Mouse (Mus musculus) forebrain, embryonic 14.5 days (tissue): Measurements from ENCODE around the gene Cacng3. TPM values are rescaled to one million over a fixed set of nuclear protein-coding genes. Genes with fewer than 3 reads are reported as not detected.

Experiments used
- ATAC-seq: fragments of 200-750 bp; cut with Nextera tagmentation; 2 replicates; pipeline ENCODE4 v1.8.0; 2017; ENCODE audit warnings: mild to moderate bottlenecking, moderate library complexity
- DNase-seq: peaks from one replicate; pipeline ENCODE4 v3.0.0-alpha.2; 2015; ENCODE audit warnings: low spot score
- H3K27ac ChIP-seq: fragments of 300-500 bp; sonication (generic); 2 replicates; pipeline ENCODE4 v1.5.1; 2014; ENCODE audit warnings: low read depth, mild to moderate bottlenecking, control low read depth, low read length, moderate library complexity
- H3K27me3 ChIP-seq: fragments of 300-500 bp; sonication (generic); replicated peaks from 2 replicates; pipeline ENCODE4 v1.6.1; 2014; ENCODE audit warnings: low read length, control low read depth, mixed read lengths; ENCODE audit not compliant: control insufficient read depth, insufficient read depth
- H3K36me3 ChIP-seq: fragments of 300-500 bp; sonication (generic); 2 replicates; pipeline ENCODE4 v1.6.1; 2014; ENCODE audit warnings: low read length, control low read depth; ENCODE audit not compliant: control insufficient read depth, insufficient read depth
- H3K4me1 ChIP-seq: fragments of 300-500 bp; sonication (generic); 2 replicates; pipeline ENCODE4 v1.6.1; 2014; ENCODE audit warnings: antibody characterized with exemption, low read length, control low read depth; ENCODE audit not compliant: control insufficient read depth, insufficient read depth
- H3K4me2 ChIP-seq: fragments of 300-500 bp; sonication (generic); 2 replicates; pipeline ENCODE4 v1.6.1; 2014; ENCODE audit warnings: mild to moderate bottlenecking, control low read depth, low read length
- H3K4me3 ChIP-seq: fragments of 300-500 bp; sonication (generic); 2 replicates; pipeline ENCODE4 v1.5.1; 2014; ENCODE audit warnings: low read depth, low read length, control low read depth
- H3K9ac ChIP-seq: fragments of 300-500 bp; sonication (generic); 2 replicates; pipeline ENCODE4 v1.6.1; 2014; ENCODE audit warnings: mild to moderate bottlenecking, low read length, control low read depth, moderate library complexity
- H3K9me3 ChIP-seq: fragments of 300-500 bp; sonication (generic); replicated peaks from 2 replicates; pipeline ENCODE4 v1.6.1; 2016; ENCODE audit warnings: low read length, control low read depth, mixed read lengths; ENCODE audit not compliant: control insufficient read depth
- WGBS: fragments of 180-500 bp; shearing (Covaris S2); extraction: QIAGEN DNeasy Blood & Tissue Kit; methylation state at CpG from one replicate; pipeline ENCODE4 v1.1.7; 2014; 5-methylcytosine and 5-hydroxymethylcytosine counted together
- polyA plus RNA-seq: library from polyadenylated mRNA; unstranded; fragments of >200 nt; fragmentation: Nextera tagmentation; extraction: Ambion mirVana; gene quantifications from 2 replicates; pipeline ENCODE4 v1.2.1, GENCODE M21; 2014

The Cacng3 gene
- polyA plus RNA-seq, result 5.1 and 7.4 TPM in 2 replicates

GRCm38 (mm10) chr7:122670442-122670872, at the start of gene Cacng3:
TSS of gene Cacng3 (plus strand) at chr7:122670492.
- Histone ChIP-seq H3K4me3 (peak within 1 kb of the TSS; percentile 31), H3K36me3 (no peaks in the 10 kb centered on the region), H3K9ac (peak within 1 kb of the TSS; percentile 56), H3K27ac (peak within 1 kb of the TSS; percentile 40; the same call in 1 of the 2 replicates), H3K4me2 (peak within 1 kb of the TSS; percentile 61), H3K4me1 (no peaks in the 10 kb centered on the region), H3K9me3 (no peaks in the 10 kb centered on the region), H3K27me3 (0 out of 2 replicates have a peak, but pooled peaks cover 7% of the 10 kb centered on the region)
- ATAC-seq (no peak; the same call in 1 of the 2 replicates), DNase-seq (no peak)
- 12% methylated on average over 13 of the region's 13 CpGs for WGBS

GRCm38 (mm10) chr7:122622125-122622774, 48.0 kb upstream of the Cacng3 start:
- H3K9ac ChIP-seq, result no peak overlapping the region
- peaks cover 10% of the 10 kb centered on the region for H3K4me1 ChIP-seq
- H3K4me3 ChIP-seq, result no peak overlapping the region
- H3K27me3 ChIP-seq, result no peaks in the 10 kb centered on the region
- no peak overlapping the region for H3K27ac ChIP-seq
- H3K36me3 ChIP-seq, result no peaks in the 10 kb centered on the region
- no peaks in the 10 kb centered on the region for H3K9me3 ChIP-seq
- no peak overlapping the region for H3K4me2 ChIP-seq
- 17% methylated on average over 9 of the region's 9 CpGs for WGBS
- DNase-seq (peak; percentile 44), ATAC-seq (0 out of 2 replicates have a peak, but pooled peaks have one; percentile 18)

- Histone ChIP-seq H3K27ac (no peak overlapping the region), H3K4me1 (peaks cover 10% of the 10 kb centered on the region), H3K27me3 (no peaks in the 10 kb centered on the region), H3K4me2 (no peak overlapping the region), H3K9ac (no peak overlapping the region), H3K9me3 (no peaks in the 10 kb centered on the region), H3K36me3 (no peaks in the 10 kb centered on the region), H3K4me3 (no peak overlapping the region)
- ATAC-seq (no peak), DNase-seq (no peak)
- 70% methylated on average over 1 of the region's 1 CpGs for WGBS
Measured at GRCm38 (mm10) chr7:122623753-122624152, 46.5 kb upstream of the Cacng3 start.

GRCm38 (mm10) chr7:122628050-122628449, 42.2 kb upstream of the Cacng3 start:
- WGBS, result 88% methylated on average over 5 of the region's 5 CpGs
- peak; percentile 36 for DNase-seq
- Histone ChIP-seq H3K27me3 (no peaks in the 10 kb centered on the region), H3K9ac (no peak overlapping the region), H3K9me3 (no peaks in the 10 kb centered on the region), H3K27ac (no peak overlapping the region), H3K36me3 (no peaks in the 10 kb centered on the region), H3K4me2 (no peak overlapping the region), H3K4me1 (no peaks in the 10 kb centered on the region), H3K4me3 (no peak overlapping the region)
- ATAC-seq, result no peak

- ATAC-seq, result no peak
- no peak overlapping the region for H3K4me2 ChIP-seq
- no peaks in the 10 kb centered on the region for H3K9me3 ChIP-seq
- no peak overlapping the region for H3K9ac ChIP-seq
- no peak overlapping the region for H3K4me3 ChIP-seq
- H3K27me3 ChIP-seq, result no peaks in the 10 kb centered on the region
- H3K36me3 ChIP-seq, result no peaks in the 10 kb centered on the region
- DNase-seq, result no peak
- H3K4me1 ChIP-seq, result no peaks in the 10 kb centered on the region
- 87% methylated on average over 2 of the region's 2 CpGs for WGBS
- H3K27ac ChIP-seq, result no peak overlapping the region
Measured at GRCm38 (mm10) chr7:122630386-122630785, 39.9 kb upstream of the Cacng3 start.

GRCm38 (mm10) chr7:122631151-122631550, 39.1 kb upstream of the Cacng3 start:
- no peaks in the 10 kb centered on the region for H3K9me3 ChIP-seq
- no peaks in the 10 kb centered on the region for H3K4me1 ChIP-seq
- H3K27ac ChIP-seq, result no peak overlapping the region
- H3K9ac ChIP-seq, result no peak overlapping the region
- no peaks in the 10 kb centered on the region for H3K27me3 ChIP-seq
- DNase-seq (no peak), ATAC-seq (no peak)
- no peak overlapping the region for H3K4me3 ChIP-seq
- 79% methylated on average over 3 of the region's 3 CpGs for WGBS
- H3K4me2 ChIP-seq, result no peak overlapping the region
- H3K36me3 ChIP-seq, result no peaks in the 10 kb centered on the region

GRCm38 (mm10) chr7:122632946-122633345, 37.3 kb upstream of the Cacng3 start:
- no peak overlapping the region for H3K4me2 ChIP-seq
- H3K27me3 ChIP-seq, result no peaks in the 10 kb centered on the region
- no peak overlapping the region for H3K4me3 ChIP-seq
- WGBS, result 72% methylated on average over 5 of the region's 5 CpGs
- H3K4me1 ChIP-seq, result no peaks in the 10 kb centered on the region
- no peak overlapping the region for H3K9ac ChIP-seq
- no peak for ATAC-seq
- DNase-seq, result no peak
- no peak overlapping the region for H3K27ac ChIP-seq
- no peaks in the 10 kb centered on the region for H3K9me3 ChIP-seq
- H3K36me3 ChIP-seq, result no peaks in the 10 kb centered on the region

- Histone ChIP-seq H3K9ac (no peak overlapping the region), H3K4me2 (no peak overlapping the region), H3K4me1 (no peaks in the 10 kb centered on the region), H3K36me3 (no peaks in the 10 kb centered on the region), H3K27me3 (no peaks in the 10 kb centered on the region), H3K9me3 (no peaks in the 10 kb centered on the region), H3K27ac (no peak overlapping the region), H3K4me3 (no peak overlapping the region)
- no peak for ATAC-seq
- DNase-seq, result no peak
- 89% methylated on average over 5 of the region's 5 CpGs for WGBS
Measured at GRCm38 (mm10) chr7:122633463-122633862, 36.8 kb upstream of the Cacng3 start.

- Histone ChIP-seq H3K4me1 (no peaks in the 10 kb centered on the region), H3K4me3 (no peak overlapping the region), H3K9me3 (no peaks in the 10 kb centered on the region), H3K4me2 (no peak overlapping the region), H3K27me3 (no peaks in the 10 kb centered on the region), H3K27ac (no peak overlapping the region), H3K36me3 (no peaks in the 10 kb centered on the region), H3K9ac (no peak overlapping the region)
- WGBS, result 89% methylated on average over 8 of the region's 8 CpGs
- ATAC-seq (no peak), DNase-seq (no peak)
Measured at GRCm38 (mm10) chr7:122643676-122644075, 26.6 kb upstream of the Cacng3 start.
